Mouse (Mus musculus): ENCODE data around the gene Cisd1.

DNA sequence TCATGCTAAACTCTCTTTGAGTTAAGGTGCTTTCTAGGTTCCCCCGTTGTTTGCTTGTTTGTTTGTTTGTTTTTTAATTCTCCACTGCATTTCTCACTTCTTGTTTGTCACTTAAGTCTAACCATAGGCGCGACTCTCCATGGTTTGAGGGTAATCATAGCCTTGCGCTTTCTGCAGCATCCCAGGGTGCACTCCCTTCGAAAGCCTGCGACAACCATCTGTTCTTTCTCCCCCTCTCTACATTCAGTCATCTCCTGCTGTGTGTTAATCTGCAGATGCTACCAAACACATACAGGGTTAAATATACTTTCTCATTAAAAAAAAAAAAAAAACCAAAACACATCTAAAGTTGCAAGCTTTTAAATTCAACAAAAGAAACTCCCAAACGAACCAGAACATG is 28.3 kb downstream of the Cisd1 start:
- TF ChIP-seq CTCF (IDR thresholded peaks at IDR 0.05; ENCODE audit: low read depth) (no peak), EP300 (IDR thresholded peaks at IDR 0.05; ENCODE audit: low read depth) (no peak)
